In the genomic region with DNA sequence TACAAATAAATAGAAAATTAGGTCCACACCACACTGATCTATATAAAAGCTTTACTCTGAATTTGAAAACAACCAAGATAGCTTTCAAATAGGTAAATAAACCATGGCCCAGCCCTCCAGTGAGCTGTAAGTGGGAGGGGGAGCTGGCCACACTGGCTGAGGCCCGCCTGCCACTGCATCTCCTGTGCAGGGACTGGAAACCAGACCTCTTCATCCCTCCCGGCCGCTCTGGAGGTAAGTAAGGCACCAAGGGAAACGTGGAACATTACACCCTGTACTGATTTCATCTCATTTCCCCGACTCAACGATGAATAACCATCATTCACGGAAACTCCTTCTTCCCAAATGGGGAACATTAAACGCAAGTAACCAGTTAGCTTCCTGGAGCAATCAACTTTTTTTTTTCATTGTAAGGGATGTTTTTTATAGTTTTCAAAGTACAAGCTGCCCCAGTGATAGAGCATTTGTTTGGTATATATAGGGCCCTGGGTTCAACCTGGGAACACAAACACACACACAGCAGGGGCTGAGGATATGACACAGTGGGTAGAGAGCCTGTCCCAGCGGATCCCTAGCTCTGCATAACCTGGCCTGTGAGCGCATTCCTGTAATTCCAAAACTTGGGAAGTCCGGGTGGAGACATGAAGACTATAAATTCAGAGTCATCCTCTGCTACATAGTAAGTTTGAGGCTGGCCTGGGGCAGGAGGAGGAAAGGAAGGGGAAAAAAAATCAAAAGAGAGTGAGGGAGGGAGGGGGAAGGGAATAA, we compare ENCODE assay signal across 21 mouse cellular contexts. TPM values are rescaled to one million over a fixed set of nuclear protein-coding genes. Genes with fewer than 3 reads are reported as not detected.
DNase-seq lines count a peak whose midpoint lies in the region; TF ChIP-seq lines count a peak whose summit lies in the region.
"Had no signal": no experiment of that assay in that cellular context is flagged by ENCODE, and none has a peak within 500 bp of the region (broad histone marks: within the 10 kb centered on the region; RNA-seq: fewer than 3 reads in every experiment).

No protein-coding gene starts in this region.

- no peak for DNase-seq in gastrocnemius, adult 2 months
- no peak for DNase-seq in gastrocnemius, adult 18-20 months (ENCODE audit: low spot score)
- DNase-seq in kidney, adult 9 months = peak; percentile 27
- DNase-seq in kidney, adult 8-10 months = no peak
- peak; percentile 45 for DNase-seq in R1 (ENCODE audit: low read depth, low spot score)
- DNase-seq in kidney, postnatal 10 days = peak; percentile 29
- DNase-seq in left cerebral cortex, adult 11 months (ENCODE audit: low spot score) = no peak
- DNase-seq: adrenal gland, postnatal 36 days; cerebellum, adult 18-20 months; cerebellum, postnatal 25 days; left cerebral cortex, postnatal 4 days; right cerebral cortex, adult 18-20 months; spleen, adult 18-20 months; thymus, postnatal 25 days had no signal

- no peak for TF ChIP-seq CTCF in gastrocnemius, adult 2 months (IDR thresholded peaks at IDR 0.05)

- intact Hi-C loops in gastrocnemius, adult 2 months (cut with DNase I) = no loop called here

- H3K4me3 ChIP-seq in gastrocnemius, adult 2 months = no peak overlapping the region
- H3K4me3 ChIP-seq: heart, embryonic 15.5 days; left cerebral cortex, adult 2 months; midbrain, embryonic 12.5 days; neural tube, embryonic 13.5 days had no signal

- peak overlapping the region; percentile 69 for H3K27ac ChIP-seq in gastrocnemius, adult 2 months
- H3K27ac ChIP-seq: heart, embryonic 15.5 days; hindbrain, postnatal 0 days; left cerebral cortex, adult 2 months; macrophage; midbrain, embryonic 12.5 days; neural tube, embryonic 13.5 days had no signal

RNA-seq across cellular contexts. Expression of a gene that starts 7.1 kb away (rescaled TPM):
- total RNA-seq in gastrocnemius, adult 2 months (2021) = 10 to 100 TPM; 12.7 to 15.0 TPM
- total RNA-seq in gastrocnemius, adult 18-20 months (2021) = 10 to 100 TPM; 14.2 to 14.9 TPM
- total RNA-seq: G1E had no signal

Comparison
In these comparisons a context has a peak if more than half of its experiments do, and no peak if none do; other contexts are left out.
1. DNase-seq: peak in kidney, adult 9 months (single experiment), R1 (single experiment) and kidney, postnatal 10 days (single experiment); none in gastrocnemius, adult 2 months (single experiment), gastrocnemius, adult 18-20 months (single experiment), kidney, adult 8-10 months (0 of 2) and left cerebral cortex, adult 11 months (single experiment).